Mouse (Mus musculus): ENCODE data around the gene Eppin. TPM values are rescaled to one million over a fixed set of nuclear protein-coding genes. Genes with fewer than 3 reads are reported as not detected.
A peak's percentile ranks its signal among the peaks of the same experiment; 100 is the strongest.
"Not testable (repeated sequence)": the region's sequence is repeated elsewhere in the genome, so short reads cannot be mapped to it uniquely, and the experiment has no call there.

The Eppin gene
- polyA plus RNA-seq, 1 experiment from 2014 or later, result not detected

GRCm38 (mm10) chr2:164608781-164609180 is 15.4 kb upstream of the Eppin start:
- no peak for ATAC-seq (replicated peaks; ENCODE audit: low FRiP score)
- Histone ChIP-seq H3K4me3 (ENCODE audit: low read depth, low read length) (no peak overlapping the region), H3K9me3 (ENCODE audit: control insufficient read depth, low read length) (no peaks in the 10 kb centered on the region), H3K4me1 (replicated peaks; ENCODE audit: control insufficient read depth, insufficient read depth, low read length) (no peaks in the 10 kb centered on the region), H3K36me3 (ENCODE audit: control insufficient read depth, insufficient read depth, low read length) (no peaks in the 10 kb centered on the region), H3K27ac (ENCODE audit: low read depth, low read length) (no peak overlapping the region), H3K9ac (ENCODE audit: low read length) (no peak overlapping the region), H3K4me2 (ENCODE audit: low read depth, low read length, severe bottlenecking) (no peak overlapping the region), H3K27me3 (ENCODE audit: control insufficient read depth, insufficient read depth, low read length) (no peaks in the 10 kb centered on the region)
- DNase-seq (ENCODE audit: low spot score), result no peak
- WGBS, result 78% methylated on average over 6 of the region's 6 CpGs

GRCm38 (mm10) chr2:164604411-164604810 is 11.0 kb upstream of the Eppin start:
- WGBS, result 91% methylated on average over 8 of the region's 8 CpGs
- Histone ChIP-seq H3K27ac (ENCODE audit: low read depth, low read length) (no peak overlapping the region), H3K9me3 (ENCODE audit: control insufficient read depth, low read length) (peaks cover 4% of the 10 kb centered on the region; the same call in 1 of the 2 replicates)

GRCm38 (mm10) chr2:164603482-164603881 is 10.1 kb upstream of the Eppin start:
- Histone ChIP-seq H3K27me3 (ENCODE audit: control insufficient read depth, insufficient read depth, low read length) (no peaks in the 10 kb centered on the region), H3K9ac (ENCODE audit: low read length) (no peak overlapping the region), H3K4me3 (ENCODE audit: low read depth, low read length) (no peak overlapping the region), H3K9me3 (ENCODE audit: control insufficient read depth, low read length) (peaks cover 4% of the 10 kb centered on the region; the same call in 1 of the 2 replicates), H3K27ac (ENCODE audit: low read depth, low read length) (no peak overlapping the region), H3K36me3 (ENCODE audit: control insufficient read depth, insufficient read depth, low read length) (no peaks in the 10 kb centered on the region), H3K4me1 (replicated peaks; ENCODE audit: control insufficient read depth, insufficient read depth, low read length) (no peaks in the 10 kb centered on the region), H3K4me2 (ENCODE audit: low read depth, low read length, severe bottlenecking) (no peak overlapping the region)
- 94% methylated on average over 3 of the region's 3 CpGs for WGBS
- no peak for DNase-seq (ENCODE audit: low spot score)
- ATAC-seq (replicated peaks; ENCODE audit: low FRiP score), result no peak

More at GRCm38 (mm10) chr2:164604411-164604810, 11.0 kb upstream of the Eppin start:
- ATAC-seq (replicated peaks; ENCODE audit: low FRiP score), result no peak
- H3K4me1 ChIP-seq (replicated peaks; ENCODE audit: control insufficient read depth, insufficient read depth, low read length), result no peaks in the 10 kb centered on the region
- no peak overlapping the region for H3K4me3 ChIP-seq (ENCODE audit: low read depth, low read length)
- no peak for DNase-seq (ENCODE audit: low spot score)
- no peak overlapping the region for H3K4me2 ChIP-seq (ENCODE audit: low read depth, low read length, severe bottlenecking)
- no peaks in the 10 kb centered on the region for H3K36me3 ChIP-seq (ENCODE audit: control insufficient read depth, insufficient read depth, low read length)
- no peaks in the 10 kb centered on the region for H3K27me3 ChIP-seq (ENCODE audit: control insufficient read depth, insufficient read depth, low read length)
- no peak overlapping the region for H3K9ac ChIP-seq (ENCODE audit: low read length)

GRCm38 (mm10) chr2:164600179-164600578 is 6.8 kb upstream of the Eppin start:
- Histone ChIP-seq H3K4me1 (replicated peaks; ENCODE audit: control insufficient read depth, insufficient read depth, low read length) (no peaks in the 10 kb centered on the region), H3K4me3 (ENCODE audit: low read depth, low read length) (no peak overlapping the region), H3K27ac (ENCODE audit: low read depth, low read length) (no peak overlapping the region), H3K9me3 (ENCODE audit: control insufficient read depth, low read length) (peaks cover 4% of the 10 kb centered on the region; the same call in 1 of the 2 replicates), H3K9ac (ENCODE audit: low read length) (no peak overlapping the region), H3K36me3 (ENCODE audit: control insufficient read depth, insufficient read depth, low read length) (no peaks in the 10 kb centered on the region), H3K4me2 (ENCODE audit: low read depth, low read length, severe bottlenecking) (no peak overlapping the region), H3K27me3 (ENCODE audit: control insufficient read depth, insufficient read depth, low read length) (no peaks in the 10 kb centered on the region)
- DNase-seq (ENCODE audit: low spot score) (no peak), ATAC-seq (replicated peaks; ENCODE audit: low FRiP score) (no peak)
- 71% methylated on average over 3 of the region's 3 CpGs for WGBS

- Histone ChIP-seq H3K9me3 (ENCODE audit: control insufficient read depth, low read length) (no peaks in the 10 kb centered on the region), H3K4me2 (ENCODE audit: low read depth, low read length, severe bottlenecking) (no peak overlapping the region), H3K27ac (ENCODE audit: low read depth, low read length) (no peak overlapping the region), H3K27me3 (ENCODE audit: control insufficient read depth, insufficient read depth, low read length) (no peaks in the 10 kb centered on the region), H3K4me3 (ENCODE audit: low read depth, low read length) (no peak overlapping the region), H3K36me3 (ENCODE audit: control insufficient read depth, insufficient read depth, low read length) (no peaks in the 10 kb centered on the region), H3K4me1 (replicated peaks; ENCODE audit: control insufficient read depth, insufficient read depth, low read length) (no peaks in the 10 kb centered on the region), H3K9ac (ENCODE audit: low read length) (peak overlapping the region; percentile 12; the same call in 1 of the 2 replicates)
- 0 out of 2 replicates have a peak, but pooled peaks have one; percentile 44 for ATAC-seq (replicated peaks; ENCODE audit: low FRiP score)
- 12% methylated on average over 4 of the region's 4 CpGs for WGBS
- DNase-seq (ENCODE audit: low spot score), result peak; percentile 58
These were observed 1.4 kb downstream of the Eppin start for GRCm38 (mm10) chr2:164592014-164592413.

DNA sequence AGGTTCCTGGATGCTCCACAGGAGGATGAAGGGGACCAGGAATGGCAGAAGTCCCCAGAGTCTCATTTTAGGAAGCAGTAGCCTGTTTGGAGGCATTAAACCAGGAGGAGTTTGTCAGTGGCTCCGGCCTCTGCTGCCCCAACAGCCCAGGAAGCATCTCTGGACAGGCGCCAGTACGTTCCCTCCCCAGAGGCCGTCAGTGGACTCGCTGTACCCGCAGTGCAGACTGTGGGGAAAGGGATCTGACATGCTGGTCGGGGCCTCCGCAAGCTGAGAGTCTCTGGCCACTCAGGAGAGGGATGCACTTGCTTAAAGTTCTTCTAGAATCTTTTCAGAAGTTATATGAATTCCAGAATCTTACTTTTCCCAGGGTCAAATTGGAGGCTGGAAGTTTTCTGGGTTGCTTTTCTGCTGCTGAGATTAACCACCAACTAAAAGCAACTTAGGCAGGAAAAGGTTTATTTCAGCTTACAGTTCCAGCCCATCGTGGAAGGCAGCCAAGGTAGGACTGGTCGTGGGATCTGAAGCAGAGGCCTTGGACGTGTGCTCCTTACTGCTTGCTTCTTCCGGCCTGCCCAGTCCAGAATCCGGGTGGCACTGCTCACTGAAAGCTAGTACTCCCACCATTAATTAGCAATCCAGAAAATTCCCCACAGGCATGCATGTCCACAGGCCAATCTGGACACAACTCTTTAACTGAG is 8.2 kb downstream of the Eppin start, which contains the start of gene Wfdc6a:
TSS of gene Wfdc6a (minus strand) at position 423 of the 701 bp plus-strand sequence.
- H3K4me1 ChIP-seq (replicated peaks; ENCODE audit: control insufficient read depth, insufficient read depth, low read length); H3K4me2 ChIP-seq (ENCODE audit: low read depth, low read length, severe bottlenecking); H3K4me3 ChIP-seq (ENCODE audit: low read depth, low read length); H3K36me3 ChIP-seq (ENCODE audit: control insufficient read depth, insufficient read depth, low read length); ATAC-seq (replicated peaks; ENCODE audit: low FRiP score); H3K9ac ChIP-seq (ENCODE audit: low read length); H3K27ac ChIP-seq (ENCODE audit: low read depth, low read length); H3K27me3 ChIP-seq (ENCODE audit: control insufficient read depth, insufficient read depth, low read length); H3K9me3 ChIP-seq (ENCODE audit: control insufficient read depth, low read length); DNase-seq (ENCODE audit: low spot score): not testable (repeated sequence)
- WGBS, result 65% methylated on average over 13 of the region's 13 CpGs

GRCm38 (mm10) chr2:164573359-164573758 is 20.0 kb downstream of the Eppin start, which contains the start of gene Spint3:
Spint3 (minus strand) TSS chr2:164573459.
- H3K9ac ChIP-seq (ENCODE audit: low read length); ATAC-seq (replicated peaks; ENCODE audit: low FRiP score); H3K4me3 ChIP-seq (ENCODE audit: low read depth, low read length); H3K4me2 ChIP-seq (ENCODE audit: low read depth, low read length, severe bottlenecking); H3K4me1 ChIP-seq (replicated peaks; ENCODE audit: control insufficient read depth, insufficient read depth, low read length); H3K9me3 ChIP-seq (ENCODE audit: control insufficient read depth, low read length); H3K27me3 ChIP-seq (ENCODE audit: control insufficient read depth, insufficient read depth, low read length); H3K36me3 ChIP-seq (ENCODE audit: control insufficient read depth, insufficient read depth, low read length); DNase-seq (ENCODE audit: low spot score); H3K27ac ChIP-seq (ENCODE audit: low read depth, low read length): not testable (repeated sequence)
- 84% methylated on average over 6 of the region's 6 CpGs for WGBS

DNA sequence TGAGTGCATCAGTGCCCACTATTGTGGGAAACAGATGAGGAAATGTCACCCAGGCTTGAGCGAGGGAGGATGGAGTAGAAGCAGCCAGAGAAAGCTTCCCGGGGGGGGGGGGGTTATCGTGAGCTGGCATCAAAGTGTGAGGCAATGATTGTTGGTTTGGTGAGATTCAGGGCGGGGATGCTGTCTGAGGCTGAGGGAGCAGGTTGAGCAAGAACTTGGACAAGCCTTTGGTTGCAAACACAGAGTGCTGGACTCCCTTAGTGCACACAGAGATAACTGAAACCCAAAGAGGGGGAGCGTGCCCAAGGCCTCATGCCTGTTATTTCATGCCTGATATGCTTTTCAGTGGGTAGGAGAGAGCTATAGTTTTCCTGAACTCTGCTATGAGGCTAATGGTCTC is 25.9 kb downstream of the Eppin start:
- peaks cover 8% of the 10 kb centered on the region; the same call in 1 of the 2 replicates for H3K4me1 ChIP-seq (replicated peaks; ENCODE audit: control insufficient read depth, insufficient read depth, low read length)
- DNase-seq (ENCODE audit: low spot score) (no peak), ATAC-seq (replicated peaks; ENCODE audit: low FRiP score) (no peak)
- no peak overlapping the region for H3K9ac ChIP-seq (ENCODE audit: low read length)
- H3K4me2 ChIP-seq (ENCODE audit: low read depth, low read length, severe bottlenecking), result no peak overlapping the region
- no peaks in the 10 kb centered on the region; the same call in 1 of the 2 replicates for H3K36me3 ChIP-seq (ENCODE audit: control insufficient read depth, insufficient read depth, low read length)
- H3K9me3 ChIP-seq (ENCODE audit: control insufficient read depth, low read length), result no peaks in the 10 kb centered on the region
- no peak overlapping the region for H3K4me3 ChIP-seq (ENCODE audit: low read depth, low read length)
- no peaks in the 10 kb centered on the region for H3K27me3 ChIP-seq (ENCODE audit: control insufficient read depth, insufficient read depth, low read length)
- WGBS, result 91% methylated on average over 5 of the region's 5 CpGs
- no peak overlapping the region for H3K27ac ChIP-seq (ENCODE audit: low read depth, low read length)

- Histone ChIP-seq H3K4me2 (ENCODE audit: low read depth, low read length, severe bottlenecking) (no peak overlapping the region), H3K4me3 (ENCODE audit: low read depth, low read length) (no peak overlapping the region), H3K9ac (ENCODE audit: low read length) (no peak overlapping the region), H3K4me1 (replicated peaks; ENCODE audit: control insufficient read depth, insufficient read depth, low read length) (peaks cover 10% of the 10 kb centered on the region; the same call in 1 of the 2 replicates), H3K9me3 (ENCODE audit: control insufficient read depth, low read length) (no peaks in the 10 kb centered on the region), H3K27ac (ENCODE audit: low read depth, low read length) (no peak overlapping the region), H3K27me3 (ENCODE audit: control insufficient read depth, insufficient read depth, low read length) (no peaks in the 10 kb centered on the region), H3K36me3 (ENCODE audit: control insufficient read depth, insufficient read depth, low read length) (no peaks in the 10 kb centered on the region; the same call in 1 of the 2 replicates)
- DNase-seq (ENCODE audit: low spot score) (no peak), ATAC-seq (replicated peaks; ENCODE audit: low FRiP score) (no peak)
- WGBS, result 86% methylated on average over 2 of the region's 2 CpGs
These were observed 26.4 kb downstream of the Eppin start for GRCm38 (mm10) chr2:164566997-164567396.
